Comparison of ENCODE assay signal across 8 mouse cellular contexts in genomic region chr1:75219078-75219477, GRCm38 (mm10). TPM values are rescaled to one million over a fixed set of nuclear protein-coding genes. Genes with fewer than 3 reads are reported as not detected.
A peak's percentile ranks its signal among the peaks of the same experiment; 100 is the strongest.
DNase-seq lines count a peak whose midpoint lies in the region; ATAC-seq and TF ChIP-seq lines count a peak whose summit lies in the region.

No protein-coding gene starts in this region.

- ATAC-seq in forebrain, embryonic 11.5 days (replicated peaks; ENCODE audit: low FRiP score), result peak; percentile 79
- ATAC-seq in heart, postnatal 0 days (ENCODE audit: insufficient read depth, low read depth), result peak; percentile 89
- peak; percentile 84 for ATAC-seq in liver, embryonic 15.5 days (ENCODE audit: insufficient read depth)
- 0 out of 2 replicates have a peak, but pooled peaks have one; percentile 76 for ATAC-seq in neural tube, embryonic 11.5 days (ENCODE audit: insufficient read depth, low FRiP score, low TSS enrichment)
- peak; percentile 86 for ATAC-seq in stomach, postnatal 0 days (ENCODE audit: low FRiP score, low TSS enrichment)

- peak overlapping the region; percentile 94 for H3K4me2 ChIP-seq in forebrain, embryonic 11.5 days (ENCODE audit: low read depth, low read length, severe bottlenecking)
- H3K4me2 ChIP-seq in heart, postnatal 0 days (ENCODE audit: low read depth, low read length), result peak overlapping the region; percentile 87
- H3K4me2 ChIP-seq in liver, embryonic 15.5 days, result peak overlapping the region; percentile 99
- H3K4me2 ChIP-seq in neural tube, embryonic 11.5 days (ENCODE audit: low read depth), result peak overlapping the region; percentile 92
- H3K4me2 ChIP-seq in stomach, postnatal 0 days (replicated peaks; ENCODE audit: low read depth), result peak overlapping the region; percentile 98

- peak overlapping the region; percentile 46 for H3K9ac ChIP-seq in forebrain, embryonic 11.5 days (ENCODE audit: low read length)
- H3K9ac ChIP-seq in heart, postnatal 0 days (replicated peaks; ENCODE audit: low read depth, low read length), result peak overlapping the region; percentile 60
- peak overlapping the region; percentile 93 for H3K9ac ChIP-seq in liver, embryonic 15.5 days
- peak overlapping the region; percentile 36; the same call in 1 of the 2 replicates for H3K9ac ChIP-seq in neural tube, embryonic 11.5 days (ENCODE audit: low read length)
- H3K9ac ChIP-seq in stomach, postnatal 0 days (ENCODE audit: low read length), result peak overlapping the region; percentile 69

- 0 out of 2 replicates have a peak, but pooled peaks have one; percentile 10 for TF ChIP-seq CTCF in heart, postnatal 0 days (IDR thresholded peaks at IDR 0.05; ENCODE audit: low read depth)
- TF ChIP-seq CTCF in stomach, postnatal 0 days (IDR thresholded peaks at IDR 0.05; ENCODE audit: low read depth), result no peak; the same call in 1 of the 2 replicates

- H3K4me3 ChIP-seq in forebrain, embryonic 11.5 days (ENCODE audit: low read depth, low read length), result peak overlapping the region; percentile 52
- H3K4me3 ChIP-seq in heart, postnatal 0 days (ENCODE audit: low read depth, low read length), result peak overlapping the region; percentile 61
- H3K4me3 ChIP-seq in liver, embryonic 15.5 days (replicated peaks), result peak overlapping the region; percentile 80
- H3K4me3 ChIP-seq in neural tube, embryonic 11.5 days (ENCODE audit: low read depth, low read length), result peak overlapping the region; percentile 49
- peak overlapping the region; percentile 52 for H3K4me3 ChIP-seq in stomach, postnatal 0 days (ENCODE audit: low read depth, low read length)

- peaks cover 48% of the 10 kb centered on the region for H3K27me3 ChIP-seq in forebrain, embryonic 11.5 days (ENCODE audit: control insufficient read depth, insufficient read depth, low read length)
- peaks cover 18% of the 10 kb centered on the region; the same call in 1 of the 2 replicates for H3K27me3 ChIP-seq in heart, postnatal 0 days (ENCODE audit: control insufficient read depth, insufficient read depth, low read length)
- H3K27me3 ChIP-seq in liver, embryonic 15.5 days, result peaks cover 26% of the 10 kb centered on the region
- H3K27me3 ChIP-seq in neural tube, embryonic 11.5 days (ENCODE audit: control insufficient read depth, insufficient read depth, low read length), result peaks cover 46% of the 10 kb centered on the region
- no peaks in the 10 kb centered on the region for H3K27me3 ChIP-seq in stomach, postnatal 0 days (ENCODE audit: control insufficient read depth, insufficient read depth, low read length)

- no peaks in the 10 kb centered on the region for H3K9me3 ChIP-seq in forebrain, embryonic 11.5 days (ENCODE audit: control insufficient read depth, low read length)
- H3K9me3 ChIP-seq in heart, postnatal 0 days (replicated peaks; ENCODE audit: control insufficient read depth, low read length), result no peaks in the 10 kb centered on the region
- H3K9me3 ChIP-seq in liver, embryonic 15.5 days (replicated peaks), result no peaks in the 10 kb centered on the region
- no peaks in the 10 kb centered on the region; the same call in 1 of the 2 replicates for H3K9me3 ChIP-seq in neural tube, embryonic 11.5 days (ENCODE audit: control insufficient read depth, low read length)
- no peaks in the 10 kb centered on the region for H3K9me3 ChIP-seq in stomach, postnatal 0 days (ENCODE audit: control insufficient read depth, low read length)

- TF ChIP-seq EP300 in heart, postnatal 0 days (IDR thresholded peaks at IDR 0.05; ENCODE audit: low read depth), result no peak
- no peak for TF ChIP-seq EP300 in stomach, postnatal 0 days (optimal IDR thresholded peaks at IDR 0.05)

- no peak overlapping the region for H3K27ac ChIP-seq in forebrain, embryonic 11.5 days (ENCODE audit: low read depth, low read length)
- H3K27ac ChIP-seq in heart, postnatal 0 days (ENCODE audit: low read depth), result peak overlapping the region; percentile 82
- peak overlapping the region; percentile 95 for H3K27ac ChIP-seq in liver, embryonic 15.5 days (replicated peaks)
- H3K27ac ChIP-seq in neural tube, embryonic 11.5 days (ENCODE audit: low read depth, low read length), result no peak overlapping the region
- peak overlapping the region; percentile 83 for H3K27ac ChIP-seq in stomach, postnatal 0 days (replicated peaks)

- peaks cover 12% of the 10 kb centered on the region for H3K4me1 ChIP-seq in forebrain, embryonic 11.5 days (replicated peaks; ENCODE audit: control insufficient read depth, insufficient read depth, low read length)
- peaks cover 21% of the 10 kb centered on the region for H3K4me1 ChIP-seq in heart, postnatal 0 days (ENCODE audit: control insufficient read depth, insufficient read depth)
- H3K4me1 ChIP-seq in liver, embryonic 15.5 days (replicated peaks), result peaks cover 55% of the 10 kb centered on the region
- peaks cover 13% of the 10 kb centered on the region for H3K4me1 ChIP-seq in neural tube, embryonic 11.5 days (ENCODE audit: control insufficient read depth, insufficient read depth, low read length)
- H3K4me1 ChIP-seq in stomach, postnatal 0 days (replicated peaks; ENCODE audit: control insufficient read depth, insufficient read depth), result 0 out of 2 replicates have a peak, but pooled peaks cover 2% of the 10 kb centered on the region

- WGBS in forebrain, embryonic 11.5 days, result 0% methylated on average over 24 of the region's 24 CpGs
- WGBS in heart, postnatal 0 days, result under 1% methylated on average over 24 of the region's 24 CpGs
- under 1% methylated on average over 24 of the region's 24 CpGs for WGBS in liver, embryonic 15.5 days (ENCODE audit: insufficient replicate concordance)
- WGBS in neural tube, embryonic 11.5 days, result 0% methylated on average over 24 of the region's 24 CpGs
- WGBS in stomach, postnatal 0 days, result 0% methylated on average over 24 of the region's 24 CpGs

- no peaks in the 10 kb centered on the region; the same call in 1 of the 2 replicates for H3K36me3 ChIP-seq in forebrain, embryonic 11.5 days (ENCODE audit: control insufficient read depth, insufficient read depth, low read length)
- H3K36me3 ChIP-seq in heart, postnatal 0 days (replicated peaks; ENCODE audit: control insufficient read depth, insufficient read depth, low read length), result peaks cover 27% of the 10 kb centered on the region
- H3K36me3 ChIP-seq in liver, embryonic 15.5 days (replicated peaks), result peaks cover 32% of the 10 kb centered on the region
- peaks cover 4% of the 10 kb centered on the region for H3K36me3 ChIP-seq in neural tube, embryonic 11.5 days (ENCODE audit: control insufficient read depth, insufficient read depth, low read length)
- 0 out of 2 replicates have a peak, but pooled peaks cover 3% of the 10 kb centered on the region for H3K36me3 ChIP-seq in stomach, postnatal 0 days (ENCODE audit: control insufficient read depth, insufficient read depth, low read length)

- peak; percentile 97 for DNase-seq in CD4-positive, CD25-positive, alpha-beta regulatory T cell, adult 2 months (ENCODE audit: low read depth, low spot score)
- peak; percentile 87 for DNase-seq in c-Kit-positive CD71-positive TER-119-negative erythroid progenitor cells, embryonic 14.5 days (ENCODE audit: low read depth)
- peak; percentile 82 for DNase-seq in forebrain, embryonic 11.5 days (ENCODE audit: low spot score)
- peak; percentile 76 for DNase-seq in heart, postnatal 0 days (ENCODE audit: low spot score)
- DNase-seq in kidney, postnatal 4 days, result peak; percentile 90 to 93
- DNase-seq in neural tube, embryonic 11.5 days (ENCODE audit: low spot score), result peak; percentile 78
- peak; percentile 95 for DNase-seq in stomach, postnatal 0 days (ENCODE audit: low spot score)

RNA-seq across cellular contexts. Expression of gene Tuba4a, which starts 0.6 kb away (rescaled TPM):
- 11.4 and 12.9 TPM in 2 replicates for polyA plus RNA-seq in forebrain, embryonic 11.5 days (2014; fragmentation: Nextera tagmentation; extraction: Ambion mirVana)
- 179 and 227 TPM in 2 replicates for total RNA-seq in heart, postnatal 0 days (2014; rRNA removed; ENCODE audit: low replicate concordance)
- 114 and 142 TPM in 2 replicates for polyA plus RNA-seq in heart, postnatal 0 days (2015; fragmentation: Nextera tagmentation; extraction: Ambion mirVana)
- polyA plus RNA-seq in liver, embryonic 15.5 days (2015; fragmentation: Nextera tagmentation; extraction: Ambion mirVana), result 372 and 392 TPM in 2 replicates
- polyA plus RNA-seq in neural tube, embryonic 11.5 days (2014; fragmentation: Nextera tagmentation; extraction: Ambion mirVana), result 17.6 and 18.0 TPM in 2 replicates
- 314 and 325 TPM in 2 replicates for polyA plus RNA-seq in stomach, postnatal 0 days (2015; fragmentation: Nextera tagmentation; extraction: Ambion mirVana)

RNA-seq across cellular contexts. Expression of gene Stk16, which starts 8.4 kb away (rescaled TPM):
- polyA plus RNA-seq in forebrain, embryonic 11.5 days (2014; fragmentation: Nextera tagmentation; extraction: Ambion mirVana), result 111 and 127 TPM in 2 replicates
- 75.9 and 90.1 TPM in 2 replicates for total RNA-seq in heart, postnatal 0 days (2014; rRNA removed; ENCODE audit: low replicate concordance)
- polyA plus RNA-seq in heart, postnatal 0 days (2015; fragmentation: Nextera tagmentation; extraction: Ambion mirVana), result 57.4 and 62.5 TPM in 2 replicates
- polyA plus RNA-seq in liver, embryonic 15.5 days (2015; fragmentation: Nextera tagmentation; extraction: Ambion mirVana), result 80.2 and 84.8 TPM in 2 replicates
- polyA plus RNA-seq in neural tube, embryonic 11.5 days (2014; fragmentation: Nextera tagmentation; extraction: Ambion mirVana), result 114 and 131 TPM in 2 replicates
- polyA plus RNA-seq in stomach, postnatal 0 days (2015; fragmentation: Nextera tagmentation; extraction: Ambion mirVana), result 57.9 and 58.1 TPM in 2 replicates

RNA-seq across cellular contexts. Expression of gene Glb1l, which starts 8.5 kb away (rescaled TPM):
- polyA plus RNA-seq in forebrain, embryonic 11.5 days (2014; fragmentation: Nextera tagmentation; extraction: Ambion mirVana), result 18.5 and 20.9 TPM in 2 replicates
- total RNA-seq in heart, postnatal 0 days (2014; rRNA removed; ENCODE audit: low replicate concordance), result 9.8 and 11.3 TPM in 2 replicates
- 3.6 and 3.8 TPM in 2 replicates for polyA plus RNA-seq in heart, postnatal 0 days (2015; fragmentation: Nextera tagmentation; extraction: Ambion mirVana)
- polyA plus RNA-seq in liver, embryonic 15.5 days (2015; fragmentation: Nextera tagmentation; extraction: Ambion mirVana), result 3.2 and 4.5 TPM in 2 replicates
- 14.7 and 15.0 TPM in 2 replicates for polyA plus RNA-seq in neural tube, embryonic 11.5 days (2014; fragmentation: Nextera tagmentation; extraction: Ambion mirVana)
- 5.2 and 7.1 TPM in 2 replicates for polyA plus RNA-seq in stomach, postnatal 0 days (2015; fragmentation: Nextera tagmentation; extraction: Ambion mirVana)

RNA-seq across cellular contexts. Expression of gene A630095N17Rik, which starts 12.8 kb away (rescaled TPM):
- polyA plus RNA-seq in forebrain, embryonic 11.5 days (2014; fragmentation: Nextera tagmentation; extraction: Ambion mirVana), result not detected in 2 replicates
- total RNA-seq in heart, postnatal 0 days (2014; rRNA removed; ENCODE audit: low replicate concordance), result not detected in 2 replicates
- polyA plus RNA-seq in heart, postnatal 0 days (2015; fragmentation: Nextera tagmentation; extraction: Ambion mirVana), result not detected in 2 replicates
- not detected in 2 replicates for polyA plus RNA-seq in liver, embryonic 15.5 days (2015; fragmentation: Nextera tagmentation; extraction: Ambion mirVana)
- polyA plus RNA-seq in neural tube, embryonic 11.5 days (2014; fragmentation: Nextera tagmentation; extraction: Ambion mirVana), result not detected in 2 replicates
- polyA plus RNA-seq in stomach, postnatal 0 days (2015; fragmentation: Nextera tagmentation; extraction: Ambion mirVana), result 0.25 TPM in 1 of 2 replicates, not detected in the other

RNA-seq across cellular contexts. Expression of gene Dnajb2, which starts 17.1 kb away (rescaled TPM):
- 22.2 and 22.6 TPM in 2 replicates for polyA plus RNA-seq in forebrain, embryonic 11.5 days (2014; fragmentation: Nextera tagmentation; extraction: Ambion mirVana)
- 25.1 and 35.0 TPM in 2 replicates for total RNA-seq in heart, postnatal 0 days (2014; rRNA removed; ENCODE audit: low replicate concordance)
- polyA plus RNA-seq in heart, postnatal 0 days (2015; fragmentation: Nextera tagmentation; extraction: Ambion mirVana), result 34.9 and 36.7 TPM in 2 replicates
- polyA plus RNA-seq in liver, embryonic 15.5 days (2015; fragmentation: Nextera tagmentation; extraction: Ambion mirVana), result 28.9 and 32.4 TPM in 2 replicates
- polyA plus RNA-seq in neural tube, embryonic 11.5 days (2014; fragmentation: Nextera tagmentation; extraction: Ambion mirVana), result 20.5 and 21.9 TPM in 2 replicates
- polyA plus RNA-seq in stomach, postnatal 0 days (2015; fragmentation: Nextera tagmentation; extraction: Ambion mirVana), result 24.2 and 25.8 TPM in 2 replicates

Comparison
In these comparisons a context has a peak if more than half of its experiments do, and no peak if none do; other contexts are left out.
1. H3K27ac ChIP-seq: peak in heart, postnatal 0 days (single experiment), liver, embryonic 15.5 days (single experiment) and stomach, postnatal 0 days (single experiment); none in forebrain, embryonic 11.5 days (single experiment) and neural tube, embryonic 11.5 days (single experiment).
2. H3K9ac ChIP-seq: peak in every context shown above with its lines; median percentile 93 in liver, embryonic 15.5 days; 69 in stomach, postnatal 0 days; 60 in heart, postnatal 0 days; 46 in forebrain, embryonic 11.5 days; 36 in neural tube, embryonic 11.5 days.
3. Peak in every context shown above with its lines, with median percentiles within 50 percentile points of each other: DNase-seq, ATAC-seq, H3K4me2 ChIP-seq and H3K4me3 ChIP-seq.